Mouse (Mus musculus): Measurements from ENCODE around the gene Elovl6.

DNA sequence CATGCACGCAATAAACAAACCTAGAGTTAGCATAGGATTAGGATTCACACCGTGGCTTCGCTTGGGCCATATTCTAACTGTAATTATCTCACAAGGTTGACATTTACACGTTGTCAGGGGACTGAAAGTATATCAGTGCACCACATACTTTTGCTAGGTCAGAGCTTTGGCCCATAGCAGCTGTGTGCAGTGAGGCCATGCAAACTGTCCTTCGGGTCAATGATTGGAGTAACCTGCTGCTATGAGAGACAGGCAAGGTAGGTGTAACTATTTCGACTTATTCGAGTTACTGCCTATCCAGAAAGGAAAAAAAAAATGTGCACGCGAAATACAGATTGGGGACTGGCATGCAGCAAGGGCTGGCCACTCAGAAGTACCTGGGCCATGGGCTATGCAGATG is 24.9 kb downstream of the Elovl6 start:
- TF ChIP-seq CHD2 (IDR thresholded peaks at IDR 0.05; ENCODE audit: low read length) = no peak
- no peak for TF ChIP-seq POLR2A (IDR thresholded peaks at IDR 0.05; ENCODE audit: control insufficient read depth in 1 of 2, insufficient read depth in 1 of 2, low read depth in 1 of 2, low read length in 2 of 2, poor library complexity in 1 of 2)
- TF ChIP-seq SIN3A (IDR thresholded peaks at IDR 0.05; ENCODE audit: low read length) = no peak
- no peak for TF ChIP-seq CTCF (IDR thresholded peaks at IDR 0.05 in 2 of 3, conservative IDR thresholded peaks at IDR 0.05 in 1 of 3; ENCODE audit: control insufficient read depth in 1 of 3, insufficient read depth in 1 of 3, low read depth in 2 of 3, low read length in 3 of 3, poor library complexity in 1 of 3, severe bottlenecking in 1 of 3)
- no peak for TF ChIP-seq POLR2AphosphoS2 (IDR thresholded peaks at IDR 0.05; ENCODE audit: low read length)
- no peak for TF ChIP-seq TCF12 (IDR thresholded peaks at IDR 0.05; ENCODE audit: low read depth, low read length)

All from MEL (cell line).